Mouse (Mus musculus) heart, postnatal 0 days (tissue): Measurements from ENCODE around the gene Fam129b.

Source experiments
- CTCF ChIP-seq: IDR thresholded peaks from 2 replicates; pipeline ENCODE4 v1.5.1; 2016; ENCODE audit warnings: antibody characterized with exemption, control low read depth, low read depth
- EP300 ChIP-seq: IDR thresholded peaks from 2 replicates; pipeline ENCODE4 v1.6.1; 2016; ENCODE audit warnings: antibody characterized with exemption, low read depth

DNA sequence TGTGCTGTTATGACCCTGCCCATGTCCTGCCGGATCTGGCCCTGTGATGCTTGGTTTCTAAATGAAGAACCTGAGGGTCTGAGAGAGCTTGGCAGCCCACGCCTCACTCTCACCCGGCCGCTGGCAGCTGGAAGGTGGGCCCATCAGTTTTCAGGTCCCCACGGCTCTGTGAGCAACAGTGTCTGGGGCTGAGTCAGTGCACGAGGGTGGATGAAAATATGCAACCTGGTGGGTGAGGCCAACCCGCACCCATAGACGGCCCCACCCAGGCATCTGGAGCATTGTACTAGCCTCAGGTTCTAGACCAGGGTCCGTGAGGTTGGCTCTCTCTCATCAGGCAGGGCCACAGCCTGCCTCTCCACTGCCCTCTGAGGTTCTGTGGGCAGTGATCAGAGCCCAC is 26.2 kb downstream of the Fam129b start:
- TF ChIP-seq EP300 (no peak), CTCF (no peak)
